Mouse (Mus musculus): ENCODE results near the gene Hip1r. TPM values are rescaled to one million over a fixed set of nuclear protein-coding genes. Genes with fewer than 3 reads are reported as not detected.

The Hip1r gene
- polyA plus RNA-seq, 1 experiment, result 40.9 TPM

- peaks cover 5% of the 10 kb centered on the region; the same call in 1 of the 2 replicates for H3K36me3 ChIP-seq (ENCODE audit: control insufficient read depth, insufficient read depth, low read length)
- no peaks in the 10 kb centered on the region for H3K27me3 ChIP-seq (ENCODE audit: control insufficient read depth, insufficient read depth, low read length)
- H3K4me3 ChIP-seq (ENCODE audit: low read depth, low read length), result no peak overlapping the region
- peaks cover 25% of the 10 kb centered on the region for H3K4me1 ChIP-seq (ENCODE audit: control insufficient read depth, insufficient read depth, insufficient read length, low read length)
- H3K27ac ChIP-seq (ENCODE audit: insufficient read depth, low read depth, low read length), result 0 out of 2 replicates have a peak overlapping the region, but pooled peaks have one; percentile 50
- TF ChIP-seq POLR2A (IDR thresholded peaks at IDR 0.05; ENCODE audit: low read depth, low read length) (no peak), CTCF (IDR thresholded peaks at IDR 0.05; ENCODE audit: extremely low read depth, insufficient read length, insufficient replicate concordance, low read depth, low read length) (no peak)
- 68% methylated on average over 4 of the region's 4 CpGs for WGBS
Measured at GRCm38 (mm10) chr5:123979980-123980369, 6.5 kb downstream of the Hip1r start.

- Histone ChIP-seq H3K27ac (ENCODE audit: insufficient read depth, low read depth, low read length) (peak overlapping the region; percentile 53; the same call in 1 of the 2 replicates), H3K36me3 (ENCODE audit: control insufficient read depth, insufficient read depth, low read length) (peaks cover 5% of the 10 kb centered on the region; the same call in 1 of the 2 replicates), H3K27me3 (ENCODE audit: control insufficient read depth, insufficient read depth, low read length) (no peaks in the 10 kb centered on the region), H3K4me1 (ENCODE audit: control insufficient read depth, insufficient read depth, insufficient read length, low read length) (peaks cover 28% of the 10 kb centered on the region), H3K4me3 (ENCODE audit: low read depth, low read length) (no peak overlapping the region)
- WGBS, result 72% methylated on average over 9 of the region's 9 CpGs
- TF ChIP-seq CTCF (IDR thresholded peaks at IDR 0.05; ENCODE audit: extremely low read depth, insufficient read length, insufficient replicate concordance, low read depth, low read length) (no peak), POLR2A (IDR thresholded peaks at IDR 0.05; ENCODE audit: low read depth, low read length) (no peak)
Measured at GRCm38 (mm10) chr5:123980521-123981249, 7.3 kb downstream of the Hip1r start.

- 47% methylated on average over 6 of the region's 6 CpGs for WGBS
- H3K4me3 ChIP-seq (ENCODE audit: low read depth, low read length), result no peak overlapping the region
- no peak for TF ChIP-seq CTCF (IDR thresholded peaks at IDR 0.05; ENCODE audit: extremely low read depth, insufficient read length, insufficient replicate concordance, low read depth, low read length)
Measured at GRCm38 (mm10) chr5:123981250-123981554, 7.8 kb downstream of the Hip1r start.

GRCm38 (mm10) chr5:123982838-123983237 lies 9.4 kb downstream of the Hip1r start:
- 73% methylated on average over 11 of the region's 11 CpGs for WGBS
- H3K4me3 ChIP-seq (ENCODE audit: low read depth, low read length), result no peak overlapping the region
- no peak overlapping the region for H3K27ac ChIP-seq (ENCODE audit: insufficient read depth, low read depth, low read length)
- TF ChIP-seq POLR2A (IDR thresholded peaks at IDR 0.05; ENCODE audit: low read depth, low read length) (no peak), CTCF (IDR thresholded peaks at IDR 0.05; ENCODE audit: extremely low read depth, insufficient read length, insufficient replicate concordance, low read depth, low read length) (no peak)
- peaks cover 5% of the 10 kb centered on the region; the same call in 1 of the 2 replicates for H3K36me3 ChIP-seq (ENCODE audit: control insufficient read depth, insufficient read depth, low read length)
- no peaks in the 10 kb centered on the region for H3K27me3 ChIP-seq (ENCODE audit: control insufficient read depth, insufficient read depth, low read length)
- peaks cover 32% of the 10 kb centered on the region for H3K4me1 ChIP-seq (ENCODE audit: control insufficient read depth, insufficient read depth, insufficient read length, low read length)

More at GRCm38 (mm10) chr5:123981250-123981554, 7.8 kb downstream of the Hip1r start:
- Histone ChIP-seq H3K27me3 (ENCODE audit: control insufficient read depth, insufficient read depth, low read length) (no peaks in the 10 kb centered on the region), H3K36me3 (ENCODE audit: control insufficient read depth, insufficient read depth, low read length) (peaks cover 5% of the 10 kb centered on the region; the same call in 1 of the 2 replicates), H3K4me1 (ENCODE audit: control insufficient read depth, insufficient read depth, insufficient read length, low read length) (peaks cover 29% of the 10 kb centered on the region), H3K27ac (ENCODE audit: insufficient read depth, low read depth, low read length) (peak overlapping the region; percentile 53; the same call in 1 of the 2 replicates)

- no peak for TF ChIP-seq CTCF (IDR thresholded peaks at IDR 0.05; ENCODE audit: extremely low read depth, insufficient read length, insufficient replicate concordance, low read depth, low read length)
- no peak for TF ChIP-seq POLR2A (IDR thresholded peaks at IDR 0.05; ENCODE audit: low read depth, low read length)
- no peak overlapping the region for H3K27ac ChIP-seq (ENCODE audit: insufficient read depth, low read depth, low read length)
- no peak overlapping the region for H3K4me3 ChIP-seq (ENCODE audit: low read depth, low read length)
- 91% methylated on average over 9 of the region's 9 CpGs for WGBS
- peaks cover 9% of the 10 kb centered on the region for H3K36me3 ChIP-seq (ENCODE audit: control insufficient read depth, insufficient read depth, low read length)
- peaks cover 34% of the 10 kb centered on the region for H3K4me1 ChIP-seq (ENCODE audit: control insufficient read depth, insufficient read depth, insufficient read length, low read length)
- H3K27me3 ChIP-seq (ENCODE audit: control insufficient read depth, insufficient read depth, low read length), result no peaks in the 10 kb centered on the region
Measured at GRCm38 (mm10) chr5:123985434-123985833, 12.0 kb downstream of the Hip1r start.

- Histone ChIP-seq H3K36me3 (ENCODE audit: control insufficient read depth, insufficient read depth, low read length) (peaks cover 20% of the 10 kb centered on the region), H3K27ac (ENCODE audit: insufficient read depth, low read depth, low read length) (peak overlapping the region; percentile 45; the same call in 1 of the 2 replicates), H3K4me1 (ENCODE audit: control insufficient read depth, insufficient read depth, insufficient read length, low read length) (peaks cover 26% of the 10 kb centered on the region), H3K4me3 (ENCODE audit: low read depth, low read length) (no peak overlapping the region), H3K27me3 (ENCODE audit: control insufficient read depth, insufficient read depth, low read length) (no peaks in the 10 kb centered on the region)
- TF ChIP-seq CTCF (IDR thresholded peaks at IDR 0.05; ENCODE audit: extremely low read depth, insufficient read length, insufficient replicate concordance, low read depth, low read length), result no peak
- TF ChIP-seq POLR2A (IDR thresholded peaks at IDR 0.05; ENCODE audit: low read depth, low read length), result no peak
- WGBS, result 25% methylated on average over 2 of the region's 2 CpGs
Measured at GRCm38 (mm10) chr5:123986925-123987324, 13.5 kb downstream of the Hip1r start.

- Histone ChIP-seq H3K27ac (ENCODE audit: insufficient read depth, low read depth, low read length) (peak overlapping the region; percentile 45), H3K27me3 (ENCODE audit: control insufficient read depth, insufficient read depth, low read length) (no peaks in the 10 kb centered on the region), H3K4me3 (ENCODE audit: low read depth, low read length) (no peak overlapping the region), H3K4me1 (ENCODE audit: control insufficient read depth, insufficient read depth, insufficient read length, low read length) (peaks cover 29% of the 10 kb centered on the region), H3K36me3 (ENCODE audit: control insufficient read depth, insufficient read depth, low read length) (peaks cover 23% of the 10 kb centered on the region)
- no peak for TF ChIP-seq CTCF (IDR thresholded peaks at IDR 0.05; ENCODE audit: extremely low read depth, insufficient read length, insufficient replicate concordance, low read depth, low read length)
- whole genome bisulfite sequencing, result 53% methylated on average over 4 of the region's 4 CpGs
Measured at GRCm38 (mm10) chr5:123987511-123987910, 14.1 kb downstream of the Hip1r start.
